Mouse (Mus musculus): ENCODE results near the gene Olfr361.
"Not testable (repeated sequence)": the region's sequence is repeated elsewhere in the genome, so short reads cannot be mapped to it uniquely, and the experiment has no call there.

Olfr361 gene

DNA sequence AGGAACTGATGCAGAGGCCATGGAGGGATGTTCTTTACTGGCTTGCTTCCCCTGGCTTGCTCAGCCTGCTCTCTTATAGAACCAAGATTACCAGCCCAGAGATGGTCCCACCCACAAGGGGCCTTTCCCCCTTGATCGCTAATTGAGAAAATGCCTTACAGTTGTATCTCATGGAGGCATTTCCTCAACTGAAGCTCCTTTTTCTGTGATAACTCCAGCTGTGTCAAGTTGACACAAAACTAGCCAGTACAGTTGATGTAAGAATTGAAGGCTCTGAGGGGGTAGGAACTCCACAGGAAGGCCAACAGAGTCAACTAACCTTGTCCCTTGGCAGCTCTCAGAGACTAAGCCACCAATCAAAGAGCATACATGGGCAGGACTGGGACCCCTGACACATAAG is at the start of gene Olfr361:
Gene Olfr361 (minus strand): TSS at position 101 of the 400 bp plus-strand sequence.
- not testable (repeated sequence) for DNase-seq (ENCODE audit: low read depth, low spot score)

DNA sequence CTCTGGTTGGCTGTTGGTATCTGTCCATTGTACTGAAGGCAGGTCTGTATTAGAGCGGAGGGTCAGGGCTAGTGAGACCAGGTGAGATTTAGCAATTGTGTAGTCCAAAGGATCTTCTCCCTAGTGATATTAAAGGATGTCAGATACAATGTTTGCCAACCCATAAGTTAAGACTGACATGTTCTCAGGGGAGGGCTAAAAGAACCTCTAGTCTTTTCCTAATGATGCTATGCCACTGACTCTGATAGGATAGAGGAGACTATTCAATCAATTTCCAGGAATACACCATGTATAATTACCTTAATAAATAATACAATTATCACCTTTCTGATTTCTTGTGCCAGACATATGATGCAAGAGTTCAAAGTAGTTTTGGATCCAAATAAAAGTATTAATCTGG is 28.7 kb upstream of the Olfr361 start, which contains the start of gene Olfr362:
Gene Olfr362 (minus strand): TSS at position 101 of the 400 bp plus-strand sequence.
- no peak for DNase-seq (ENCODE audit: low read depth, low spot score)

DNA sequence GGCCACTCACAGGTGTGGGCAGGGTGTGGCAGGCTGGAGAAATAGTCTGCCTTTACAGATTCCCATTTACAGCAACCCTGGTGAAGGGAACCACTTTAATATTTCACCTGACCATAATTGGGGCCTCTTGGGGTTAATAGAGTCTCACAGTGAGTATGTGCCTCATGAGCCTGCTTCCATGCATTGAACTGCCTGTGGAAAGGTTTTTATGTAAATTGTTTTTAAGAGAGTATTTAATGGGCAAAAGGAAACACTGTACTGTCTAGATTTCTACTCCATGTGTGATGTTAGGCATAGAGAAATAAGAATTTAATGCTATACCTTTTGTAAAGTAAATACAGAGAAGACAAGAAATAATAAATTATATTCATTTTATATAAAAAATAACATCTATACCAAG is 23.6 kb downstream of the Olfr361 start, which contains the start of gene Olfr360:
Gene Olfr360 (plus strand): TSS at position 301 of the 400 bp plus-strand sequence.
- DNase-seq (ENCODE audit: low read depth, low spot score) = no peak
